Mouse (Mus musculus): ENCODE results near the gene Pip5k1b. TPM values are rescaled to one million over a fixed set of nuclear protein-coding genes. Genes with fewer than 3 reads are reported as not detected.

Pip5k1b gene
- polyA plus RNA-seq, 1 experiment from 2014 or later = 2.3 TPM

DNA sequence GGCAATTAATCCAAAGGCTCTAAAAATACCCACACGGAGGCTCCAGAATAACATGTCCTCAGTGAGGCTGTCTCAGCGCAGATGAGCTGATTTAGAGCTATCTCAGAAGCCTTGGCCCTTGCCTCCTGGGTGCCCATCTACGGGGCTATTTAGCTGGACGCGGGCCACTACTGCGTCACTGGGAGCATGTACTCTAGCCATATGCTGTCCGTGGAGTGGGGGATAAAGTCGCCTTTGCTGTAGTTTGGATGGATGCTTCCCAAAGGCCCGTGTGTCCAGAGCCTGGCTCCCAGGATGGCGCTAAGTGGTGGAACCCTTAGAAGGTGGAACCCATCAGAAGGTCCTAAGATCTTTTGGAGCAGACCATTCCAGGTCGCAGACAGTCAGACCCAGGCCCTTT is 241.0 kb downstream of the Pip5k1b start:
- ATAC-seq (ENCODE audit: low FRiP score) = no peak
- peaks cover 13% of the 10 kb centered on the region for H3K4me1 ChIP-seq
- WGBS = 90% methylated on average over 11 of the region's 11 CpGs
- no peaks in the 10 kb centered on the region for H3K36me3 ChIP-seq
- no peak overlapping the region for H3K4me2 ChIP-seq (replicated peaks)
- no peak overlapping the region for H3K27ac ChIP-seq
- H3K9ac ChIP-seq = no peak overlapping the region
- H3K4me3 ChIP-seq = no peak overlapping the region
- H3K27me3 ChIP-seq = no peaks in the 10 kb centered on the region
- H3K9me3 ChIP-seq (replicated peaks) = no peaks in the 10 kb centered on the region

DNA sequence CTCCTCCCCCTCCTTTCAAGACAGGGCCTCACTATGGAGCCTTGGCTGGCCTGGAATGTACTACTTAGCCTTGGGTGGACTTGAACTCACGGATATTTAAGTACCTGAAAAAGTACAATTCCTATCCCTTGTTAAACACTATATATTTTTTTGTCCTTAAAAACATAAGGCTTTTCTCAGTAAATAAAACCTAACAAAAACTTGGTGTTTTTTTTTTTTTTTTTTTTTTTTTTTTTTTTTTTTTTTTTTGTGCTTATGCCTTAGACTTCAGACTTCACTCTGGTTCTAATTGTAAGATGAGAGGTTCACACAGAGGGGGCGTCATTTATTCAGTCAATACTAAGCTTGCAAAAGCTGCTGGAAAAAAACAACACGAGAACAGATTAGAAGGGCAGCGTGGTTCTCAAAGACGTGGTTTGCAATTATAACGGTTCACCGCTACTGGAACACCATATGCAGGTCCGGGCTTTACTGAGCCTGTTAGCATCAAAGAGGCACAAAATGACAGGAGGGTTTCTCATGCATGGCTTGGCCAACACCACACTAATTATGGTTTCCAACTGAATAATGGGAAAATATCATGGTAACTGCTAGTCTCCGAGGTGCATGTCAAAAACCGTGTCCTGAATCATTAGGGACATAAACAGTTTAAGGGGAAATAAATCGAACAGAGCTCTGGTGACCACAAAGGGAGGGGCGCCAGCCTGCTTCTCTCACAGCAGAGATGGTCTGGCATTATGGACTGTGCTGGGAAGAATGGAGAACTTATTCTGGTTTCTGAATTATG is 242.9 kb downstream of the Pip5k1b start:
- no peak overlapping the region for H3K4me3 ChIP-seq
- H3K4me2 ChIP-seq (replicated peaks) = no peak overlapping the region
- H3K4me1 ChIP-seq = peaks cover 20% of the 10 kb centered on the region
- WGBS = 39% methylated on average over 12 of the region's 12 CpGs
- no peaks in the 10 kb centered on the region for H3K27me3 ChIP-seq
- no peak overlapping the region for H3K27ac ChIP-seq
- H3K9ac ChIP-seq = no peak overlapping the region
- H3K36me3 ChIP-seq = no peaks in the 10 kb centered on the region
- peak; percentile 80 for ATAC-seq (ENCODE audit: low FRiP score)
- H3K9me3 ChIP-seq (replicated peaks) = no peaks in the 10 kb centered on the region

DNA sequence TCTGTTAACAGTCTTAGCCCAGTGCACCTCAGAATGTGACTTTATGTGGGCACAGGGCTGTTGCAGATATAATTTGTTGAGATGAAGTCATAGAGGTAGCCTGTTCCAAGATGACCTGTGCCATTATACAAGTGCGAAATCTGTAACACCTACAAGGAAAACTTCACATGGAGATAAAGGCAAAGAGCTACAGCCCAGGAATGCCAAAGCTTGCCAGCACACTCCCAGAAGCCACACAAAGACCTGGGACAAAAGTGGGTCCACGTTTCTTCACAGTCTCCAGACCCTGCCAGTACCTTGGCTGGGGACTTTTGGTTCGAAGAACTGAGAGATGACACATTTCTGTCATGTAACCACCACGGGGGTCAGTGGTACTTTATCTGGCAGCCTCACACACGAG is 243.6 kb downstream of the Pip5k1b start:
- ATAC-seq (ENCODE audit: low FRiP score) = no peak
- Histone ChIP-seq H3K4me3 (no peak overlapping the region), H3K9ac (no peak overlapping the region), H3K4me2 (replicated peaks) (no peak overlapping the region), H3K4me1 (peaks cover 25% of the 10 kb centered on the region), H3K9me3 (replicated peaks) (no peaks in the 10 kb centered on the region), H3K27me3 (no peaks in the 10 kb centered on the region), H3K27ac (no peak overlapping the region), H3K36me3 (no peaks in the 10 kb centered on the region)
- WGBS = 84% methylated on average over 5 of the region's 5 CpGs

DNA sequence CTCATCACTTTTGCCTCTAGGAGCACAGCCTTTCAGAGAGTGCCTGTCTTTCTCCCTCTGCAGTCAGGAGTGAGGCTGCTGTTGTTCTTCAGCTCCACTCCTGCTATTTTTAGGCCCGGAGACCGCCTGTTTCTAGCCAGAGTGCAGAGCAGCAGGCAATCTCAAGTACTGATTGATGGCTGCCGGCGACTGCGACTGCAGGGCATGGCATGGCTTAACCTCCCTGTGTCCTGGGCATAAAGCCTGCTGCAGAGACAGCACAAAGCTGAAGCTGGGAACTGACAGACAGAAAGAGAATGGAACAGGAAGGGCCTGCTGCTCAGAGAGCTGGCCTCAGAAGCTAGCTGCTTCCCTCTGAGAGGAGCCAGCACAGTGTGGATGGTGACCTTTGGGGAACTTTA is 247.4 kb downstream of the Pip5k1b start:
- H3K27ac ChIP-seq = peak overlapping the region; percentile 75
- no peaks in the 10 kb centered on the region for H3K36me3 ChIP-seq
- 1% methylated on average over 5 of the region's 5 CpGs for WGBS
- H3K9ac ChIP-seq = no peak overlapping the region
- no peaks in the 10 kb centered on the region for H3K27me3 ChIP-seq
- H3K4me2 ChIP-seq (replicated peaks) = no peak overlapping the region
- H3K4me1 ChIP-seq = peaks cover 18% of the 10 kb centered on the region
- no peaks in the 10 kb centered on the region for H3K9me3 ChIP-seq (replicated peaks)
- no peak overlapping the region for H3K4me3 ChIP-seq
- peak; percentile 22; the same call in 1 of the 2 replicates for ATAC-seq (ENCODE audit: low FRiP score)

DNA sequence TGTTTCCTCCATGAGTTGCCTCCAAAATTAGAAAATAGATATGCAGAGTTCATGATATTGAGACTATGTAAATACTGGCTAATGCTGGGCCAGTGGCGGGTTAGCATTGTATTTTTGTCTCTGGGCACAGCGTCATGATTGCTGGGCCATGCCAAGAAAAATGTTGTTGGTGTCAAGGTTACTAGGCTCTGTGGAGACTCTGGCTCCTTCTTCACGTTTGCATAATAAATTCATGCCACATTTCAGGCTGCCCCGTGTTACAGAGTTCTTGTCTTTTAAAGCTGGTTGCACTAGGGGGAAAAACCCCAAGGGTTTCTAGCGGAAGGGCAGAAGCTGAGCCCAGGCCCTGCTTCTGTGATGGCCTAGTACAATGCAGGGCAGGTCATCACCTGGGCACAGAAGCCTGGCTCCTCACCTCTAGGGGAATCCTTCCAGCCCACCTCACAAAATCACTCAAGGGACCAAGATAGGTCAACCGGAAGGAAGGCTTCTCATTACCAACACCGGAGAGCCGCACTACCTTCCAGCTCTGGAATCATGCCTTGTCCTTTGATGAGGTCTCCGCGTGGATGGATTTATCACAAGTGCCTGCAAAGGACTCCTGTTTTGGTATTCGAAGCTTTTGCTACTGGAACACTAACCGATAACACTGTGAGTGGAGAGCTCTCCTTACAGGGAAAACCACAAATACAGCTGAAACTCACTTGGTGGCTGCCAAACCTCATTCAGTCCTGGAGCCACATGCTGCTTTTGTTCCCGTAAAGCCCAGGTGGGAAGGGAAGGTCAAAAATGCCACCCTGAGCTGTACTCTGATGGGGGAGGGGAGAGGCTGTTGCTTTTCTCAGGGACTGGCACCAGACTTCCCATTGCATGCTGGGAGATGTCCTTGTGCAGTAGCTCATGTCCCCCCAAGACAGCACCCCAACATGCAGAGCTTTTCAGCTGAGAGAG is 248.1 kb downstream of the Pip5k1b start:
- H3K4me2 ChIP-seq (replicated peaks) = no peak overlapping the region
- no peaks in the 10 kb centered on the region for H3K36me3 ChIP-seq
- H3K4me1 ChIP-seq = peaks cover 13% of the 10 kb centered on the region
- no peaks in the 10 kb centered on the region for H3K27me3 ChIP-seq
- ATAC-seq (ENCODE audit: low FRiP score) = no peak
- H3K4me3 ChIP-seq = no peak overlapping the region
- 55% methylated on average over 13 of the region's 13 CpGs for WGBS
- no peak overlapping the region for H3K9ac ChIP-seq
- H3K27ac ChIP-seq = peak overlapping the region; percentile 75
- H3K9me3 ChIP-seq (replicated peaks) = no peaks in the 10 kb centered on the region

DNA sequence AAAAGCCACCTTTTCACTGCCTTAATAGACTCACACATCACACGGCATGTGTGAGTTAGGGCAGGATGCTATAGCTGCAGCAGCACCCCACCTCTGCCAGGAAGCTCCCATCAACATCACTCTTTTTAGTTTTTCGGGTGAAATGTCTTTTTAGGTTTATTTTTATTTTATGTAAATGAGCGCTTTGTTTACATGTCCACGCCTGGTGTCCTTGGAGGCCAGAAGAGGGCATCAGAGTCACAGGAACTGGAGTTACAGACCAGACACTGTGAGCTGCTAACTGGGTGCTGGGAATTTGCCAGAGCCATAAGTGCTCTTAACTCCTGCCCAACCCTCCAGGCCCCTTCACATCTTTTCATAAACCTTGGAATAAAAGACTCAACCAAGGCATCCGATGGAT is 249.3 kb downstream of the Pip5k1b start:
- no peak for ATAC-seq (ENCODE audit: low FRiP score)
- H3K4me2 ChIP-seq (replicated peaks) = no peak overlapping the region

DNA sequence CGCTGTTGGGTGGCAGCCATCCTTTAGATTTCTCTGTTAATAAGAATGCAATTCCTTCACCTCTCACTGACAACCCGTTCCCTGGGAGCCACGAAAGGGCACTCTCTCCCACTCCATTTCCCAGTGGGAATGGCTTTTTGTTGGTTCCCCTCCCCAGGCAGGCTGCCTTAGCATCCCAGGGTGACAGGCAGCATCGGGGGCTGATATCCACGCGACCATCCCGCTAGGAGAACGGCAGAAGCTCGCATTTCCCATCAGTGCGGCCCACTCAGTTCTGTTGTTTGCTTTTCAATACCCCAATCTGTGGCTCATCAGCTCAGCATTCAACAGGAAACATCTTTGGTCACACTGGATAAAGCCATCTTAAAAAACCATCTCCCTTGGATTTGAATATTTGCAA is 253.5 kb downstream of the Pip5k1b start:
- Histone ChIP-seq H3K4me1 (peaks cover 8% of the 10 kb centered on the region; the same call in 1 of the 2 replicates), H3K27ac (no peak overlapping the region)
- 42% methylated on average over 10 of the region's 10 CpGs for WGBS

More for the DNA sequence above, 249.3 kb downstream of the Pip5k1b start:
- Histone ChIP-seq H3K4me3 (no peak overlapping the region), H3K9ac (no peak overlapping the region), H3K9me3 (replicated peaks) (no peaks in the 10 kb centered on the region), H3K27me3 (no peaks in the 10 kb centered on the region), H3K36me3 (no peaks in the 10 kb centered on the region), H3K4me1 (peaks cover 17% of the 10 kb centered on the region), H3K27ac (no peak overlapping the region)
- WGBS = 91% methylated on average over 5 of the region's 5 CpGs

DNA sequence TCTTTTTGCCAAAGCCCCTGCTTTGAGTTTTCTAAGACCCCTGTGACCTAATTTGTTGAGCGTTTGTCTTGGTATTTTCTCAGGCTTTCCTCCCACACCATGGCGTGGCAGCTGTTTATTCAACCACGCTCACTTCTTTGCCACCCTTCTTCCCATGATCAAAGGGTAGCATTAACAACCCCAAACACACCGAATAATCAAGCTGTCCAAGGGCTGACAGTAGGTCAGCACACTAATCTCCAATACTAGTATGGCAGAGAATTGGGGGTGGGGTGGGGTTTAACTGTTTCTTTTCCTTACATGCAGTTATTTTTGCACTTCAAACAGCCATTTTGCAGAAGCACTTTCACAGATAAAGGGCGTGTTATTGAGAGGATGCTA is 253.9 kb downstream of the Pip5k1b start:
- no peak overlapping the region for H3K27ac ChIP-seq
- 17% methylated on average over 5 of the region's 5 CpGs for WGBS
- no peak overlapping the region for H3K9ac ChIP-seq
- H3K36me3 ChIP-seq = no peaks in the 10 kb centered on the region
- no peak overlapping the region for H3K4me3 ChIP-seq
- no peaks in the 10 kb centered on the region for H3K9me3 ChIP-seq (replicated peaks)
- peak; percentile 39; the same call in 1 of the 2 replicates for ATAC-seq (ENCODE audit: low FRiP score)
- peaks cover 8% of the 10 kb centered on the region; the same call in 1 of the 2 replicates for H3K4me1 ChIP-seq
- no peaks in the 10 kb centered on the region for H3K27me3 ChIP-seq
- no peak overlapping the region for H3K4me2 ChIP-seq (replicated peaks)

More for the DNA sequence above, 253.5 kb downstream of the Pip5k1b start:
- ATAC-seq (ENCODE audit: low FRiP score) = no peak
- no peak overlapping the region for H3K9ac ChIP-seq
- H3K4me3 ChIP-seq = no peak overlapping the region
- H3K27me3 ChIP-seq = no peaks in the 10 kb centered on the region
- no peaks in the 10 kb centered on the region for H3K36me3 ChIP-seq
- no peak overlapping the region for H3K4me2 ChIP-seq (replicated peaks)
- no peaks in the 10 kb centered on the region for H3K9me3 ChIP-seq (replicated peaks)

DNA sequence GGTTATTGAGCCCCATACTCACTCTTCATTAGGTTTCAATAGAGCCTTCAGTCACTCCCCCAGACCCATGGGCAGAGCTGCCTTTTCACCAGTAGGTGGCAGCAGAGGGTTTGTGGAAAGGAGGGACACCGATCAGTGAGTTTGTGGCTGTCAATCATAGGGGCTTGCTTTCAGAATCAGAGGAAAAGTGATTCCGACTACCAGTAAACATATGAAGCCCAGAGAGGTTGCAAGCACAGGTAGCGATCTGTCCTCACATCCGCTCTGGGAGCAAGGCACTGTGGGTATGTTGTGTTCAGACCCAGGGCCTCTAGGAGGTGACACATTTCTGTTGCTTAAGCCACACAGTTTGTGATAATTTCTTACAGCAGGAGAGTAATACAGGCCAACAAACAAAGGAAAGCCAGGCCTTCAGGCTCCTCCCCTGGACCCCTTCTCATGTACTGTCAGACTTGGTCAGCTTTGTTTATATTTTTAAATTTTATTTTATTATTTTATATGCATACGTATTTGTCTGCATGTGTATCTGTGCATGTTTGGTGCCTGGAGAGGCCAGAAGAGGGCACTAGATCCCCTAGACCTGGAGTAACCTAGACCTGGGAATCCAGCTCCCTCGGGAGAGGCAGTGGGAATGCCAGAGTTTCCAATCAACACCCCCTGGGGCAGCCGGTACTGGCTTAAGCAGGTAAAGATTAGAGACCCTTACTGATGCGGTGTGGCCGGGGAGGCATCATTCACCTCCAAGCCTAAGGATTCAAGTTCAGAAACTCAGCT is 254.5 kb downstream of the Pip5k1b start:
- Histone ChIP-seq H3K4me3 (peak overlapping the region; percentile 19), H3K9me3 (replicated peaks) (no peaks in the 10 kb centered on the region), H3K27me3 (no peaks in the 10 kb centered on the region), H3K4me1 (peaks cover 8% of the 10 kb centered on the region; the same call in 1 of the 2 replicates), H3K4me2 (replicated peaks) (peak overlapping the region; percentile 45), H3K27ac (no peak overlapping the region), H3K9ac (no peak overlapping the region), H3K36me3 (no peaks in the 10 kb centered on the region)
- WGBS = 4% methylated on average over 9 of the region's 9 CpGs
- peak; percentile 91 for ATAC-seq (ENCODE audit: low FRiP score)

DNA sequence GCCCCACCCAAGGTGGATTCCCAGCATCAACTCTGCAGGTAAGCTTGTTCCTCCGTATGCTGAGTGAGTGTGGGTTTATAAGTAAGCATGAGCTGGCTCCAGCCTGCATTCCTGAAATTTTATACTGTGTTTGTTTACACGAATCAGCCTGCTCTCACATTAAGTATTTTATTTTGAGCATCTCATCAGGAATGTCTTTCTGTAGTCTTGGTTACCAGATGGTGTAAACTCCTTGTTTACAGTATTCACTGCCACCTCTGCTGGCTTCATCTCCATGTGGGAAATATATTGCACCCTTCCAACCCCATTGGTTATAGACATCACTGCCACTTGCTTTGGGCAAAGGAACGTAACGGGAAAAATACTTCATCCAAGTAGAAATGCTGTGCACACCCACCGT is 262.1 kb downstream of the Pip5k1b start:
- Histone ChIP-seq H3K27ac (no peak overlapping the region), H3K9ac (no peak overlapping the region), H3K4me2 (replicated peaks) (no peak overlapping the region), H3K36me3 (no peaks in the 10 kb centered on the region), H3K9me3 (replicated peaks) (no peaks in the 10 kb centered on the region), H3K27me3 (no peaks in the 10 kb centered on the region), H3K4me1 (no peaks in the 10 kb centered on the region), H3K4me3 (no peak overlapping the region)
- ATAC-seq (ENCODE audit: low FRiP score) = no peak
- 83% methylated on average over 5 of the region's 5 CpGs for WGBS

DNA sequence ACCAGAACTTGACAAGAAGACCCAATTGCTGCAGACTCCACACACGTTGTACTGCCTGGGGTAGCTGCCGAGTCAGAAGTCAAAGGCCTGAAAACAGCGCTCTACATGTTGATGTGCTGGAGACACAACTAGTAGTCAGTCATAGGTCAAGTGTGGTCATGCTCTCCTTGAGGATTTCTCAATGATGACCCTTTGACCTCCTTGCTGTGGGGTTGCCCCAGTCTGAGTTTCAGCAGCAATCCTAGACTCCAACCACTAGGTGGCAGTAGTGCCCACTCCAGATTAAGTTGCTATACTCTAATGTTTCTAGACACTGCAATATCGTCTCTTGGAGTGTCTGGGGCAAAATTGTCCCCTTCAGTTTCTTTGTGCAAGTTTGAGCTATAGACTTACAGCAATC is 271.5 kb downstream of the Pip5k1b start:
- no peak overlapping the region for H3K27ac ChIP-seq
- H3K9ac ChIP-seq = no peak overlapping the region
- ATAC-seq (ENCODE audit: low FRiP score) = no peak
- no peak overlapping the region for H3K4me3 ChIP-seq
- H3K36me3 ChIP-seq = no peaks in the 10 kb centered on the region
- no peak overlapping the region for H3K4me2 ChIP-seq (replicated peaks)
- H3K27me3 ChIP-seq = no peaks in the 10 kb centered on the region
- H3K9me3 ChIP-seq (replicated peaks) = no peaks in the 10 kb centered on the region
- peaks cover 3% of the 10 kb centered on the region; the same call in 1 of the 2 replicates for H3K4me1 ChIP-seq
- WGBS = 67% methylated on average over 4 of the region's 4 CpGs
